Mouse (Mus musculus) cerebral cortex, adult 2 months (tissue): Measurements from ENCODE around the gene Gal3st2.

Source experiments
- WGBS: fragments of 180-500 bp; shearing (Covaris S2); methylation state at CpG from one replicate; pipeline ENCODE4 v1.1.7; 2018; 5-methylcytosine and 5-hydroxymethylcytosine counted together

The Gal3st2 gene

DNA sequence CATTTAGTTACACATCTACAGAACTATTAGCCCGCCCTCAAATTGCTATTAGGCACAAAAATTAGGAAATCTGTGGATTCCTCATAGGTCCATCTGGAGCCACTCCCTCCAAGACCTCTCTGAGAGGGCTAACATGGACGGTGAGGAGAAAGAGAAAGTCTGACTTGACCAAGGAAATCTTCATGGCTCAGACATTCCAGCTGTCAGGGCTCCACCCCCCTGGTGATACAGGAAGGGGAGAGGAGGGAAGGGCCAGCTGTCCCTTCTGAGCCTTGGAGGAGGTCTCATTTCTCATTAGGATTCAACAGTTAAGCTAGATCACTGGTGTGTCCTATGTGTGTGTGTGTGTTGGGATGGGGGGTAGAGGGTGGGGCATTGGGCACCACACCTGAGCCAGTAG, at the start of gene Gal3st2:
Gene Gal3st2 (plus strand): TSS at position 259 of the 400 bp plus-strand sequence.
- 77% methylated on average over 2 of the region's 2 CpGs for WGBS

DNA sequence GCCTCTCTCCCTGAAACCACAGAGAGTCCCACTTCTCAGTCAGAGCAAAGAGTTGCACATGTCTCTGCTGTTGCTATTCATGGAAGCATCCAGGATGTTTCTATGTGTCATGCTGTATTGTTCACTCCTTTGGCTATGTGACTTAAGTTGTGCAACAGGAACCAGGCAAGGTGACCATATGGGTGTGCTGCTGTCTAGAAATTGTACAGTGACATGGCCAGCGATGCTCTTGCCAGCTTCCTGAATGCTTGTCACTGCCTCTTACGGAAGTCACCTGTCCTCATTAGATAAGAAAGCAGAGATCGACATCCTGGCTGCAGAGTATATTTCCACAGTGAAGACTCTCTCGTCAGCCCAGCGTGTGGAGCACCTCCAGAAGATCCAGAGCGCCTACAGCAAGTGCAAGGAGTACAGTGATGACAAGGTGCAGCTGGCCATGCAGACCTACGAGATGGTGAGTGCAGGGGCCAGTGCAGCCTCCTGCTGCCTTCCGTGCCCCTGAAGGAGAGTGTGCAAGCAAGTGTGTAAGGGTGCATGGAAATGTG, 49.5 kb upstream of the Gal3st2 start:
- 92% methylated on average over 8 of the region's 8 CpGs for WGBS

DNA sequence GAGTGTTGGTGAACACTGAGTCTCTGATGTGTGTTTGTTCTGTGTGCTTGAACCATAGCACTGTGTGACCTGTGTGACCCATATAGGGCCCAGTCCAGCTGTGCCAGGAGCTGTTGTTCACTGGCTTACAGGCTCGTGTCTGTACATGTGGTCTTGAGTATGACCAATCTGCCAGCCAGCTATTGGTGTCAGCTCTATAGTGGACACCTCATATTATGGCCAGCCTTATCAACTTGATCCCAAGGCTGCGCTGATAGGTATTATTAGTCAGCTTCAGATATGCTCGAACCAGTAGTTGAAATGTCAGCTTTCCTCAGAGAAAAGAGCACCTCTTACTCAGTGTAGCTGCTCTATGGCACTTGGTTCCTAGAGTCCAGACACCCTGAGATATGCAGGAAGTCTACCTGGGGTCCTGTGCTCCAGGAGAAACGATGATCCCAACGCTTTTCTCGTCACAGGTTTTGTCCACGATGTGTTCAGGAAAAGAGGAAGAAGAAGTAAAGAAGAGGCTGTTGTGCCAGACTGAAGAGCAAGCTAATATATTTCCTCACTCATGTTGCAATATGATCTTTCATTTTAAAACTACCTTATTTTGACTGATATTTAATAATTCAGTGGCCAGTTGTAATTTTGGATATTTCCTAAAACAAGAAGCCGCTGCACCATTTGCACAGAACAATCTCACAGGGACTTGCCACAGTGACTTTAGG, 43.1 kb upstream of the Gal3st2 start:
- 82% methylated on average over 8 of the region's 8 CpGs for WGBS

DNA sequence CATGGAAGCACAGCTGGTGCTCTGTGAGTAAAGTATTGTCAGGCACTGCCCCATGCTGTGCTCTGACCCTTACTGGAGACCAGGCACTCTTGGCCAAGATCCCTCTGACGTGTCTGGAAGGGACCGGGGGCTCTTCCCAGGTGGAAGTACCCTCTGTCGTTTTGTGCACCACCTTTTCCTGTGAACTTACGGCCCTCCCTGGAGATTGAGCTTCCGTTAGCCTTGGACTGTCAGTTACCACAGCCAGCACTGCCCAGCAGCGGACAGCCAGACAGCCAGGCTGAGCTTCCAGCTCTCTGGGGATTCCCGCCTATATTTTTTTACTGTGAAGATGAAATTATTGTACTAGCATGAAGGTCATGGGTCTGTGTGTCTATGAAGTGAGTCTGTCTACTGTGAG, 42.4 kb upstream of the Gal3st2 start:
- 80% methylated on average over 7 of the region's 7 CpGs for WGBS

DNA sequence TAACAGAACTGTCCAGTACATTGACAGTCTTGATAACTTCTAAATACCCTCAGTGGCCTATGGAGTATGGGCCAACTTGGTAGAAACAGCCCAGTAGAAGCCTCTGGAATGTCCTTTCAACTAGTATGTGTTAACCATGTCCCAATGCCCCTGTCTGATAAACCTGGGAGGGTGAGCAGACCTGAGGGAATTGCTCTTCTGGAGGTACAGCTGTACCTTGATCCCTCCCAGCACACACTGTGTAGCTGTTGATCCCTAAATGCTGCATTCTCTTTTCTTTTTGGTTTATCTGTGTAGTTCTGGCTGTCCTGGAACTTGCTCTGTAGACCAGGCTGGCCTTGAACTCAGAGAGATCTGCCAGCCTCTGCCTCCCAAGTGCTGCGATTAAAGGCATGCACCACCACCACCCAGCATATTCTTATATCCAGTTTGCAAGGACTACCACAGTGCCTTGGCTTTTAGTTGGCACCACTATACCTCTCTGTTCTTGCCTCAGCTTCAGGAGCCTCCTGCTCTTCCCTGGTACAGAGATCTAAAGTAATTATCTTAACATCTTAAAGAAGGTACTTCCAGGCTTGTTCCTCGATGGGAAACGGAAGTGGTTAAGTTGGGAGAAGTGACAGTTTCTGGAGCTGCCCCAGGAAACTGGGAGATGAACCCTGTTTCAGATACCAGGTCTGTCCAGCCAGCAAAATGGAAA, 37.2 kb upstream of the Gal3st2 start:
- WGBS = 55% methylated on average over 3 of the region's 3 CpGs

DNA sequence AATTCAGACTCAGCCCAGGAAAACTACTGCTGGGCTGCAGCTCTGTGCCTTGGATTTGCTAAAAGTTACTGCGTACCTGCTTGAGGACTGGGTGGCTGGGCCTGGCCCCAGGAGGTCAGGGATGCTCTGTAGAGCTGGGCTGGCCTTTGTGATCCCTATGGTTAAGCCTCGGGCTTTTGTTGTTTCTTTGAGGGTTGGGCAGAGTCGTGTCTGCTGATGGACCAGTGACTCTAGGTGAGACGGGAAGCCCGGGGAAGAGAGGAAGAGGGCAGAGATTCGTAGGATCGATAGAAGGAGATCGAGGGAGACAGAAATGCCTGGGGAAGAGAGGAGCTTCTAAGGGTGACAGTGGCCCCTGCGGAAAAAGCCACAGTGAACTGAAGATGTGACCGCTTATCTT, 36.5 kb upstream of the Gal3st2 start, which contains the start of gene D2hgdh:
Gene D2hgdh (plus strand): TSS at position 301 of the 400 bp plus-strand sequence.
- WGBS = 9% methylated on average over 10 of the region's 10 CpGs

DNA sequence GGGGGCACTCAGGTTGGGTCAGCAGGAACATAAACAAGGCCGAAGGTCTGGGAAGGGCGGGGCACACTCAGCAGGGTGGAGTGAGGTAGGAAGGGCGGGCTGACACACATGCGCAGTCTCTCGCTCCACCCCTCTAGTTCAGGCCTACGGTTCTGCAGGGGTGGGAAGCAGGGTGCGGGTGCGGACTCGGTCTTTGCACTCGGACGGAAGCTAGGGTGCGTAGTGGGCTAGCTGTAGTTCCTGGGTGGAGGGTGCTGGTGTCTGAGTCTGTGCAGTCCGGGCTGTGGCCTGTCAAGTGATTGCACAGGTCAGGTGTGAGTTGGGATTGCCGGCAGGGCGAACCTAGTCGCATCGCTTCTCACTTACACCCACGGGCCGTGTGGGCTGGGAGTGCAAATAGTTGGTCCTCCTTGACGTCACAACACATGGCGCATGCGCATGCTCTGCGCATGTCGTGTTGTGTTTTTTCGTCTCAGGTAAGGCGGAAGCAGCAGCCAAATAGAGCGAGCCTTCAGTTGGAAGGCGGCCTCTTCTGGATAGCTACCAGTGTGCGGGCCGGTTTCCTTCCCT, 35.9 kb upstream of the Gal3st2 start:
- WGBS = under 1% methylated on average over 30 of the region's 30 CpGs

DNA sequence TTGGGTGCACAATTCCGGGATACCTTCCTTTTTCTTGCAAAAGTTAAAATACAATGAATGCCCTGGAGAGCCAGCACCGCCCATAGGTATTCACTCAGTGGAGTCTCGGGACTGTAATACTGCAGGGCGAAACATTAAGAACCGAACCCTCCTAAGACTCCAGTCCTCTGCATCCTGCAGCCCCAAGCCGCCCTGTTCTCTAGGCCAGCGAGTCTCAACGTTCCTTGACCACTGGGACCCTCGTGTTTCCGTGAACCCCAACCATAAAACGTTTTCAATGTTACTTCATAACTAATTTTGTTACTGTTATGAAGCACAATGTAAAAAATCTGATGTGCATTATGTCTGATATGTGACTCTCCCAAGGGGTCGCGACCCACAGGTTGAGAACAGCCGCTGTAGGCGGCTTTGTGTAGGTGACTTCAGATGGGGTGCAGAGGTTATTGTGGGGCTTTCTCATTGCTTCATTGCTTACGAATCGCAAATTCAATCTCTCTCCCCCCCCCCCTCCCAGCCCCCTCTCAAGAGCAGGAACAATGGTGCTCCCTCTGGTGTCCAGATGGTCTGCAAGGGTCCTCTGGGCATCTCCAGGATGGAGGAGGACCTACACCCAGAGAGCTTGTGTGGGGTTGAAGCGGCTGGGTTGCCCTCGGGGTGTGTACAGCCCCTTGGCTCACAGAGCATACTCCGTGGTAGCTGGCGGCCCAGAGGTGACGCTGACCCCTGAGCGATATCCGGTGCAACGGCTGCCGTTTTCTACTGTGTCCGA, 35.2 kb upstream of the Gal3st2 start:
- WGBS = 44% methylated on average over 27 of the region's 27 CpGs

DNA sequence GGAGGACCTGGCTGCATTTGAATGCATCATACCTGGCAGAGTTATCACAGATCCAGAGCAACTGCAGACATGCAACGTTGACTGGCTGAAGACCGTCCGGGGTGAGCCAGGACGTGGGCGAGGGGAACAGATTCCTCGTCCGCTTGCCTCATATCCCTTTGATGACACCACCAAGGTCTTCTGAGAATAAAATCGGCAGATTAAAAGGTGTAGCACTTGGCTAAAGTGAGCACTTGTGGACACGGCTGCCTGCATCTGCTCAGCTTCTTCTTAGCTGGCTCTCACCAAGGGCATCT, 34.6 kb upstream of the Gal3st2 start:
- 91% methylated on average over 9 of the region's 9 CpGs for WGBS

DNA sequence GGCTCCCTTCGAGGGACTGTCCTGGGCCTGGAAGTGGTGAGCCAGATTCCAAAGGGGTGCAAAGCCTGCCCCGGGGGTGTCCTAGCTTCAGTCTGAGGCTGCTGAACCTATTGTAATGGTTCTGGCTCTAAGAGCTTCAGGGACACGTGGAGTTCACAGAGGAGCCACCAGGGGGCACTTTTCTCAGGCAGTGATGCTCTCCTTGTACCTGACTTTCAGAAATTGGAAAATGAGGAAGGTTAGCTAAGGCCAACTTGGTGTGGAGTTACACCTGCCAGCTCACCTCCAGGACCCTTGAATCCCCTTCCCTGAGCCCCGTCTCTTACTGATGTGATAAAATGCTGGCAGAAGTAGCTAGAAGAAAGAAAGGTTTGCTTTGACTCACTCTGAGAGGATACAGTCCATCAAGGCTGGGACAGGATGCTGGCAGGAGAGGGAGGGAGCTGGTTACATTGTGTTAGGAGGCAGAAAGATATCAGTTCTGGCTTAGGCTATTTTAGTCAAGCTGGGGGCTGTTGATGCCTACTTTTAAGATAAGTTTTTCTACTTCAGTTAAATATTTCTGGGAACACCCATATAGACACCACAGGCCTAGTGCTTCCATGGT, 28.2 kb upstream of the Gal3st2 start:
- 66% methylated on average over 3 of the region's 4 CpGs for WGBS

DNA sequence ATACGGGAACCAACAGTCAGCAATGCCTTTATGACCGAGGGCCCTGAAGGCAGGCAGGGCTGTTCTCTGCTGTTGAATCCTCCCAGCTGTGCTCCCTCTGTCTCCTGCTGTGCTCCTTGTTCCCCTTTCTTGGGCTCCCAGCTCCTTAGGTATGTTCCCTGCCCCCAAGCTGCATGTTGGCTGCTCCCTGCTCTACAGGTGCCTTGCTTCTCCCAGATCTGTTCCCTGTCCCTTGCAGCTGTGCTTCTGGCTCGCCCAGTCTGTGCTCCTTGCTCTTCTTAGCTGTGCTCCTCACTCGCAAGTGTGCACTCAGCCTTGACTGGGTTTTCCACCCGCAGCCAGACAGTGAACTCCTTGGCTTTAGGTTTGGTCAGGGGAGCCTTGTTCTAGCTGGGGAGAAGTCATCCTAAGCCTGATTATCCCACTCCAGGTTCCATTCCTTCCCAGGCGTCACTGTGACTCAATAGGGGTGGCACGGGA, 26.4 kb upstream of the Gal3st2 start:
- 87% methylated on average over 7 of the region's 7 CpGs for WGBS

DNA sequence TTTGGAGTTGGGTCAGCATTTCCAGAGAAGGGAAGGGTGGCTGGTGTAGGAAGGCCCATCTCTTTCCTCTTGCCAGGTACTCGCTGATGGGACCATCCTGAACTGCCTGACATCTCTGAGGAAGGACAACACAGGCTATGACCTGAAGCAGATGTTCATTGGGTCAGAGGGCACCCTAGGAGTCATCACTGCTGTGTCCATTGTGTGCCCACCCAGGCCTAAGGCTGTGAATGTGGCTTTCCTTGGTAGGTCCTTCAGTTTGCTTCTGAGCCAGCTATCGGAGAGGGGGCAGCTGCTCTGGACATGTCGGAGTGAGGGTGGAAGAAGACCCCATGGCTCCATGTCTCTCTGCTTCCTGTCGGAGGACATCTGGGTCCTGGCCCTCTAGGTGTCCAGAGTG, 25.9 kb upstream of the Gal3st2 start:
- WGBS = 91% methylated on average over 4 of the region's 4 CpGs

DNA sequence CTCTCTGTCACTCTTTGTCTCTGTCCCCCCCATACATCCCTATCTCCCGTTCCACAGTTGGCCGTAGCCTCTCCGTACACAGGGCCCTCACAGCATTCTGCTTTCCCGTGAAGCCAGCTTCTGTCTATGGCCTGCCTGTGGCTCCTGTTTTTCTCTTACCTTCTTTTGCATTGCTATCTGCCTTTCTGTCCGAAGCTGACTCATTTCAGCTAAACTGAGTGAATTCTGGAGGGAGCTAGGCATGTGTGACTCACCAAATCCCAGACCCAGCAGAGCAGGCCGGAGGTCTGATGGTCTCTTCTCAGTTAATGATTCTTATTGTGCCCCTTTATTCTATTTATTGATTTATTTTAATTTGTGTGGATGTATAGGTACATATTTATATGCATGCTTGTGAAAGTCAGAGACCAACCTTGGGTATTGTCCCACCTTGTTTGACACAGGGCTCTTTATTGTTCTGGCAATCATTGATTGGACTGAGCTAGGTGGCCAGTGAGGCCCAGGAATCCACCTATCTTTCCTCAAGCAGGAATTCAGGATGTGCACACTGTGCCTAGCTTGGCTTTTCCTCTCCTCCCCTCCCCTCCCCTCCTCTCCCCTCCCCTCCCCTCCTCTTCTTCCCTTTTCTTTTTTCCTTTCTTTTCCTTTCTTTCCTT, 25.1 kb upstream of the Gal3st2 start:
- WGBS = 83% methylated on average over 6 of the region's 6 CpGs

DNA sequence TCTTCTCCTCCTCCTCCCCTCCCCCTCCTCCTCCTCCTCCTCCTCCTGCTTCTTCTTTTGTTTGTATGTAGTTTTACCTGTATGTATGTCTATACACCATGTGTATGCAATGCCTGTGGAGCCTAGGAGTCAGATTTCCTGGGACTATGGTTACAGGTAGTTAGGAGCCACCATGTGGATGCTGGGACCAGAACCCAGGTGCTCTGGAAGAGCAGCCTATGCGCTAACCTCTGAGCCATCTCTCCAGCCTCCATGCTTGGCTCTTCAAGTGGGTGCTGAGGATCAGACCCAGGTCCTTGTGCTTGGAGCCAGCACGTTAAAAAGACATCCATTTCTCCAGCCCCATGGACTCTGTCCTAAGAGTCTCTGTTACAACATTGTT, 24.6 kb upstream of the Gal3st2 start:
- WGBS = 96% methylated on average over 2 of the region's 2 CpGs

DNA sequence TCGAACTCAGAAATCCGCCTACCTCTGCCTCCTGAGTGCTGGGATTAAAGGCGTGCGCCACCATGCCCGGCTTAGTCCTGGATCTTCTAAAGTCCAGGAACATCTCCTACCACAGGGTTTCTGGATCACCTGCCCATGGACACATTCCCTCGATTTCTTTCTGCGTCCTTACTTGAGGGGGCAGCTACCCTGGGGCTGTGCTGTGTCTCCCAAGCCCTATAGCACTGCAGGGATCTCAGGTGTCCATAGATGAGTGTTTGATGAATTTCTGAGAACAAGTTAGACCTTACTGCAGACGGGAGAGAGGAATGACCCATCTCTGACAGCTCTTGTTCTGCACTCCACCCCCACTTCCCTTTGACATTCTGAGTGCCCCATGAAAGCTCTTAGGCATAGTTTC, 23.8 kb upstream of the Gal3st2 start:
- 97% methylated on average over 8 of the region's 8 CpGs for WGBS

DNA sequence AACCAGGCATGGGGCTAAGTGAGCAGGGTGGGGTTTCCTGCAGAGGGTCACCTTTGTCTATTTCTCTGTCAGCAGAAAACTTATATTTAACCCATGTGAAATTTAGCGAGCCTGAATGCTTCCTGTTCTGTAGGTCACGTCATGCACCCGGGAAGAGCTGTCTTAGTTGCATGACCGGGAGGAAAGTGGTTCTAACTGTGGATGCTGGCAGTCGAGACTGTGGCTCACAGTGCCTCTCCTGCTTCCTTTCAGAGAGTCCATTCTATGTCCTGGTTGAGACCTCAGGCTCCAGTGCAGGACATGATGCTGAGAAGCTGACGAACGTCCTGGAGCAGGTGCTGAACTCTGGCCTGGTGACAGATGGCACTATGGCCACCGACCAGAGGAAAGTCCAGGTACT, 22.5 kb upstream of the Gal3st2 start:
- 94% methylated on average over 8 of the region's 8 CpGs for WGBS

DNA sequence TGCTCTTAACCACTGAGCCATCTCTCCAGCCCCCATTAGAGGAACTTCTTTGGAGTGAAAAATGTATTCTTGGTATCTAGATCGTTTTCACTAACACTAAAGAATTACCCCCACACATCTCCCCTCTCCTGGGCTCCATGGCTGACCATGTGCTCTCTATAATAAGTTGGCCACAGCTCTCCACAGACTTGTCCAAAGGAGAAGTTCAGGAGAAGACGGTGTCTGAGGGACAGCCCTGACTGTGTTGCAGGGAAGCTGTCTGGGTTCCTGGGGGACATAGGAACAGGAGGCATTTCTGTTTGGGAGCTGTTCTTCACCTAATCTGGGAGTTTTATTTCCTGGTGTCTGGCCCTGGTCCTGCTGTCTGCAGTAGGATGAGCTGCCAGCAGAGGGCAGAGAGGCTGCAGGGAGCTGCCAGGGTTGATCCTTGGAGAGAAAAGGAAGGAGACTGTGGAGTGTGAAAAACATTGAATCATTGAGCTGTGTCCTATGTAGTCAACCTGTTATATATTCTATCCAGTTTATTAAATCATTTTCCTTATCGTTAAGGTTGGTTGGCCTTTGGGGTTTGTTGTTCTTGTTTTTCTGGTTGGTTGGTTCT, 15.2 kb upstream of the Gal3st2 start:
- 51% methylated on average over 2 of the region's 3 CpGs for WGBS

DNA sequence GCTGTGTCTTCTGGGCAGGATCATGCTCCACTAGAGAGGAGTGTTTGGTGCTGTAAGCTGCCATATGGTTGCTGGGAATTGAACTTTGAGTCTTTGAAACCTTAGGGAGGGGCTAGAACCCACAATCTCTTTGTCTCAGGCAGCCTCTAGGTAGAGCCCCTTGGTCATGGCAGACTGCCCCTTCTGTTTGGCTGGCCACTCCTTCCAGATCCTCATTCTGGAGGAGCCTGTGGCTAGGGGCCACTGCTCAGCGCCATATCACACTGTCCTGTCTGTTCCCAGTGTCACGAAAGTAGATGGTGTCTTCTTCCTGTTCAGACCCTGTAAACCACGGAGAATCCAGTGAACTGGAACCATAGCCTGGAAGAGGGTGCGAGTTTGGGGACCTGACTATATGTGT, 5.3 kb upstream of the Gal3st2 start:
- 94% methylated on average over 4 of the region's 4 CpGs for WGBS

DNA sequence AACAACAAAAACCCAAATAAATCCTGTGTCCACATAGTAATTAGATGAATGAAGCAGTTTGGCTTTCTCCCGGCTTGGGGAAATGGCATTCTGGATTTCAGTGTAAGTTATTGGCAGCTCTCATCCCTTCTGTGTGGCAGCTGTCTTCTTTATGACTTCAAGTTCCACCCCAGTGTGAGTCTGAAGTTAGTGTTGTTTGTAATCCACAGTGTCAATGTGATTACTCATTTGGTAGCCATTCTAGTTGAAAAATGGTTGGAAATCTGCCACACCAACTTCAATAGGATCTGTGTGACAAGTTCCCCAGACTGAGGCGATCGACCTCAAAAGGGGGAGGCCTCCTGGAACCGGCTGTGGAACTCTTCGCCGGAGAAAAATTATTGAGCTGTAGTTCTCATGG, 3.7 kb upstream of the Gal3st2 start:
- WGBS = 58% methylated on average over 6 of the region's 6 CpGs

DNA sequence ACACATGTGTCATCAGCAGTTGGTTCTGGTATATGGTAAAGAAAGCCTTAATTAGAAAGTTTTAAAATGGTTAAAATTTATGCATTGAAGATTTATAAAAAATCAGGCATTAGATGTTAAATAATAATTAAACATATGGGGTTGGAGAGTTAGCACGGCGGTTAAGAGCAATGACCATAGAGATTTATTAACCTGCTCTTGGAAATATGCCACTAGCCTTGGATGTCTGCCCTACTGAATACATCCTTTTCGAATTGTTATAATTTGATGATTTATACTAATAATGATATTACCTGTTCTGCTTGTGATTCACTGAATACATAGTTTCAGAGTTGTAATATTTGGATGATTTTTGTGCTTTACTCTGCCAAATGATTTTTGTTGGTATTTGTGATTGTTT, 3.1 kb upstream of the Gal3st2 start:
- 81% methylated on average over 3 of the region's 3 CpGs for WGBS

DNA sequence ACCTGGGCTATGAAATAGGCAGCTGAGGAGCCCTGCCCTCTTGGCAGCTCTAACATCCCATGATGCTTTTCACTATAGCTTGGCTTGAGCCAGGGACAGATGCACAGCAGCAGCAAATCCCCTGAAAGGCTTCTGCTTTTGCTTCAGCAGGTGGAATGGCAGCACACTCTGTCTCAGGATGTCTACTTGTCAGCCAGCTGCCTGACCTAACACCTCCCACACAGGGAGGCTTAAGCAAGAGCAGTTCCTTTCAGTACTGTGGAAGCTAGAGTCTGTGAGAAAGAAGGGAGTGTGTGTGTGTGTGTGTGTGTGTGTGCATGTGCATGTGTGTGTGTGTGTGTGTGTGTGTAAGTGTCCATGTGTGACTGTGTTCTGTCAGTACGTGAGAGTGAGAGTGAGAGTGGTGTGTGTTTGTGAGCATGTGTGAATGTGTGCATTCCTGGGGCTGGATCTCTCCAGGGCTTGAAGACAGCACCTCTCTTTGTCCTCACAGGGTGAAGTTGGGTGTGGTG, 10.5 kb downstream of the Gal3st2 start:
- WGBS = 40% methylated on average over 1 of the region's 1 CpGs
